Mouse (Mus musculus): ENCODE results near the gene Gnai3. TPM values are rescaled to one million over a fixed set of nuclear protein-coding genes. Genes with fewer than 3 reads are reported as not detected.

Gene Gnai3
- total and polyA plus RNA-seq, 2 experiments: 19.0 to 89.5 TPM

DNA sequence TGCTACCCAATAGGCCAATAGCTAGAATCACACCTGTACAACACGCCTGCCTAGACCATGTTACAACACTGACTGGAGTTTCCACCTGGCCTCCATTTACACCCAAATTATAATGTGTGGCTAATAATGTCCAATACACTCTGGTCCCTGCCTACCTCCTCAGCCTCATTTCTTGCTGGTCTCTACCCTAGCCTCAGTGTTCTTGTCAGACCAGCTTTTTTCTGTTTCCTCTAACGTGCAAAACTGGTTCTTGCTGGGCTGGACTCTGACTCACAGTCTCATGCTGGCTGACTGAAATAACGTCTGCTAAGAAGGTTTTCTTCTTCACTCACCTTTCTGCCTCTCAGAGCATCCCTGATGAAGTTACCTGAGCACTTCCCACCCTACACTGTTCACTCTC is 19.6 kb downstream of the Gnai3 start:
- H3K4me3 ChIP-seq (ENCODE audit: insufficient read depth, low read depth, low read length): no peak overlapping the region
- no peak overlapping the region for H3K9ac ChIP-seq (ENCODE audit: low read depth, low read length)
- peaks cover 27% of the 10 kb centered on the region for H3K79me2 ChIP-seq (ENCODE audit: control insufficient read depth, insufficient read depth, low read length)
- H3K27me3 ChIP-seq (ENCODE audit: control insufficient read depth, insufficient read depth, low read length): no peaks in the 10 kb centered on the region
- WGBS: 94% methylated on average over 3 of the region's 3 CpGs
- no peak for TF ChIP-seq POLR2A (IDR thresholded peaks at IDR 0.05; ENCODE audit: extremely low read depth, insufficient read depth, low read length)
- TF ChIP-seq CTCF (IDR thresholded peaks at IDR 0.05; ENCODE audit: low read depth, low read length): no peak
- H3K4me1 ChIP-seq (ENCODE audit: control insufficient read depth, insufficient read depth, low read length): peaks cover 17% of the 10 kb centered on the region; the same call in 1 of the 2 replicates
- H3K36me3 ChIP-seq (ENCODE audit: control insufficient read depth, insufficient read depth, low read length): peaks cover 7% of the 10 kb centered on the region
- no peak for DNase-seq (ENCODE audit: extremely low read depth, low read depth, low spot score)
- no peak overlapping the region for H3K27ac ChIP-seq (replicated peaks; ENCODE audit: insufficient read depth, low read depth, low read length)

DNA sequence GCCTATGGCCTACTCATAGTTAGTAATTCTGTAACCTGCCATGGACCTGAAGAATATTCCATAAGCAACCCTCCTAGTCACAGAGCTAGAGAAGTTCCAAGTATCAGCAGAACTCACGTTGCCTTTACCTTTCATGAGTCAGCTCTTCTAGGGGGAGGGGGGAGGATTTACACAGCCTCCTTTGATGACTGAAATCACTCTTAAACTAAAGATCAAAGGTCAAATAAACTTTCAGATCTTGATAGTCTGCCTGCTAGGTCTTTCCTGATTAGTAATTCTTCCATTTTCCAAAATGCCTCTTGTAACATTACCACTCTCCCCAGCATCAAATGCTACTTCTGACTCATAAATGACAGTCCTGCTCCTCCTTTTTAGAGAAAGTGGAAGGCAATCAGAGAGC is 21.8 kb downstream of the Gnai3 start:
- Histone ChIP-seq H3K4me1 (ENCODE audit: control insufficient read depth, insufficient read depth, low read length) (peaks cover 13% of the 10 kb centered on the region; the same call in 1 of the 2 replicates), H3K4me3 (ENCODE audit: insufficient read depth, low read depth, low read length) (no peak overlapping the region), H3K27me3 (ENCODE audit: control insufficient read depth, insufficient read depth, low read length) (no peaks in the 10 kb centered on the region), H3K9ac (ENCODE audit: low read depth, low read length) (no peak overlapping the region), H3K36me3 (ENCODE audit: control insufficient read depth, insufficient read depth, low read length) (peaks cover 16% of the 10 kb centered on the region), H3K27ac (replicated peaks; ENCODE audit: insufficient read depth, low read depth, low read length) (no peak overlapping the region), H3K79me2 (ENCODE audit: control insufficient read depth, insufficient read depth, low read length) (peaks cover 20% of the 10 kb centered on the region)
- peak; percentile 80 for DNase-seq (ENCODE audit: extremely low read depth, low read depth, low spot score)
- 13% methylated on average over 1 of the region's 1 CpGs for WGBS
- no peak for TF ChIP-seq POLR2A (IDR thresholded peaks at IDR 0.05; ENCODE audit: extremely low read depth, insufficient read depth, low read length)
- no peak for TF ChIP-seq CTCF (IDR thresholded peaks at IDR 0.05; ENCODE audit: low read depth, low read length)

DNA sequence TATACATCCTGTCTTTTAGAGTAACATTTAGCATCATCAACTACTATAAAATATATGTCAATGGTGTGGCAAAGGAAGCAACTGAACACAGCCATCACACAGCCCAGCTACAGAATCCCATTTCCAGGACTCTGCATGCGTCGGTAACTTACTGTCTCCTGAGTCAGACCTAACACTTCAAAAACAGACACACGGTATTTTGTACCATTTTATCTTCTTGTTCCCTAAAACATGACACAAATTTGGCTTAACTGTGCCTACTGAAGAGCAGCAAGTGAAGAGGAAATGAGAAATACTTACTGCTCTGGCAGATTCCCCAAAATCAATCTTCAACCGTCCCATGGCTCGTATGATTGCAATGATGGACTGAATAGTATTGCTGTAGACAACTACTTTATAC is 22.7 kb downstream of the Gnai3 start:
- H3K27me3 ChIP-seq (ENCODE audit: control insufficient read depth, insufficient read depth, low read length): no peaks in the 10 kb centered on the region
- DNase-seq (ENCODE audit: extremely low read depth, low read depth, low spot score): no peak
- WGBS: 70% methylated on average over 5 of the region's 5 CpGs
- H3K4me1 ChIP-seq (ENCODE audit: control insufficient read depth, insufficient read depth, low read length): peaks cover 13% of the 10 kb centered on the region; the same call in 1 of the 2 replicates
- no peak overlapping the region for H3K27ac ChIP-seq (replicated peaks; ENCODE audit: insufficient read depth, low read depth, low read length)
- no peak overlapping the region for H3K9ac ChIP-seq (ENCODE audit: low read depth, low read length)
- H3K79me2 ChIP-seq (ENCODE audit: control insufficient read depth, insufficient read depth, low read length): peaks cover 11% of the 10 kb centered on the region
- H3K36me3 ChIP-seq (ENCODE audit: control insufficient read depth, insufficient read depth, low read length): peaks cover 17% of the 10 kb centered on the region
- no peak for TF ChIP-seq CTCF (IDR thresholded peaks at IDR 0.05; ENCODE audit: low read depth, low read length)
- TF ChIP-seq POLR2A (IDR thresholded peaks at IDR 0.05; ENCODE audit: extremely low read depth, insufficient read depth, low read length): no peak
- no peak overlapping the region for H3K4me3 ChIP-seq (ENCODE audit: insufficient read depth, low read depth, low read length)

DNA sequence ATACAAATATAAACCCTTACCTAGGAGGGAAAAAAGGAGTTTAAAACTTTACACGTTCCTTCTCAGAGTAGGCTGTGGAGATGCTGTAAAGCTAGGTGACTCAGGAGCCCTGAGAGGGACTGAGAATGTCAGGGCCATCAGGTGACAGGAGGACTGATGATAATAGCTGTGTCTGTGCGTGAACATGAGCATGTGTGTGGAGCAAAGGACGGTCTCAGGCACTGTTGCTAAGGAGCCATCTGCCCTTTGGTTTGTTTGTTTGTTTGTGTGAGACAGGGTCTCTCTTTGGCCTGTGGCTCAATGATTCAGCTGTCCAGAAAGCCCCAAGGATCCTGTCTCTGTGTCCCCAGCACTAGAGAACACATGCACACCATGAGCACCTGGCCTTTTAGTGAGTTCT is 24.8 kb downstream of the Gnai3 start:
- WGBS: 50% methylated on average over 3 of the region's 3 CpGs
- H3K4me3 ChIP-seq (ENCODE audit: insufficient read depth, low read depth, low read length): no peak overlapping the region
- peaks cover 13% of the 10 kb centered on the region; the same call in 1 of the 2 replicates for H3K4me1 ChIP-seq (ENCODE audit: control insufficient read depth, insufficient read depth, low read length)
- no peak overlapping the region for H3K27ac ChIP-seq (replicated peaks; ENCODE audit: insufficient read depth, low read depth, low read length)
- TF ChIP-seq POLR2A (IDR thresholded peaks at IDR 0.05; ENCODE audit: extremely low read depth, insufficient read depth, low read length) (no peak), CTCF (IDR thresholded peaks at IDR 0.05; ENCODE audit: low read depth, low read length) (no peak)
- H3K27me3 ChIP-seq (ENCODE audit: control insufficient read depth, insufficient read depth, low read length): no peaks in the 10 kb centered on the region
- H3K79me2 ChIP-seq (ENCODE audit: control insufficient read depth, insufficient read depth, low read length): peaks cover 6% of the 10 kb centered on the region; the same call in 1 of the 2 replicates
- no peak overlapping the region for H3K9ac ChIP-seq (ENCODE audit: low read depth, low read length)
- peak; percentile 61 for DNase-seq (ENCODE audit: extremely low read depth, low read depth, low spot score)
- peaks cover 22% of the 10 kb centered on the region for H3K36me3 ChIP-seq (ENCODE audit: control insufficient read depth, insufficient read depth, low read length)

DNA sequence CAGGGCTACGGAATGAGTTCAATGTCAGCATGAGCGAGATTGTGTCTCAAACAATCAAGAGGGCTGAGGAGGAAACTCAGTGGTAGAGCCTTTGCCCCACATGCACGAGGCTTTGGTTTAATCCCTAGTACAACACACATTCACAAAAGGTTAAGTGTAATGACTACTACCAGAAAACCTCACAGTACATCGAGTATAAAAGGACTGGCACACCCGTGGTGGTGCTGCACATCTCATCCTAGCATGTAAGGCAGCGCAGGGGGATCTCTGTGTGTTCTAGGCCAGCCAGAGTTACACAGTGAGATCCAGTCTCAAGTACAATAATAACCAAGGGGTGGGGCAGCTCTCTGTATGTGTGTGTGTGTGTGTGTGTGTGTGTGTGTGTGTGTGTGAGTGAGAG is 28.5 kb downstream of the Gnai3 start:
- 90% methylated on average over 6 of the region's 6 CpGs for WGBS
- no peak overlapping the region for H3K9ac ChIP-seq (ENCODE audit: low read depth, low read length)
- H3K4me1 ChIP-seq (ENCODE audit: control insufficient read depth, insufficient read depth, low read length): peaks cover 20% of the 10 kb centered on the region
- H3K4me3 ChIP-seq (ENCODE audit: insufficient read depth, low read depth, low read length): no peak overlapping the region
- H3K27ac ChIP-seq (replicated peaks; ENCODE audit: insufficient read depth, low read depth, low read length): no peak overlapping the region
- H3K79me2 ChIP-seq (ENCODE audit: control insufficient read depth, insufficient read depth, low read length): peaks cover 6% of the 10 kb centered on the region; the same call in 1 of the 2 replicates
- no peaks in the 10 kb centered on the region for H3K27me3 ChIP-seq (ENCODE audit: control insufficient read depth, insufficient read depth, low read length)
- TF ChIP-seq POLR2A (IDR thresholded peaks at IDR 0.05; ENCODE audit: extremely low read depth, insufficient read depth, low read length): no peak
- TF ChIP-seq CTCF (IDR thresholded peaks at IDR 0.05; ENCODE audit: low read depth, low read length): no peak
- peaks cover 19% of the 10 kb centered on the region; the same call in 1 of the 2 replicates for H3K36me3 ChIP-seq (ENCODE audit: control insufficient read depth, insufficient read depth, low read length)
- DNase-seq (ENCODE audit: extremely low read depth, low read depth, low spot score): no peak

- H3K9ac ChIP-seq (ENCODE audit: low read depth, low read length): no peak overlapping the region
- TF ChIP-seq POLR2A (IDR thresholded peaks at IDR 0.05; ENCODE audit: extremely low read depth, insufficient read depth, low read length) (no peak), CTCF (IDR thresholded peaks at IDR 0.05; ENCODE audit: low read depth, low read length) (no peak)
Measured at GRCm38 (mm10) chr3:108113591-108114289, 32.2 kb downstream of the Gnai3 start.

More at GRCm38 (mm10) chr3:108113591-108114289, 32.2 kb downstream of the Gnai3 start:
- H3K79me2 ChIP-seq (ENCODE audit: control insufficient read depth, insufficient read depth, low read length): no peaks in the 10 kb centered on the region
- WGBS: 10% methylated on average over 7 of the region's 7 CpGs
- H3K4me1 ChIP-seq (ENCODE audit: control insufficient read depth, insufficient read depth, low read length): peaks cover 22% of the 10 kb centered on the region
- H3K27me3 ChIP-seq (ENCODE audit: control insufficient read depth, insufficient read depth, low read length): no peaks in the 10 kb centered on the region
- peaks cover 21% of the 10 kb centered on the region for H3K36me3 ChIP-seq (ENCODE audit: control insufficient read depth, insufficient read depth, low read length)
- H3K27ac ChIP-seq (replicated peaks; ENCODE audit: insufficient read depth, low read depth, low read length): no peak overlapping the region
- no peak overlapping the region for H3K4me3 ChIP-seq (ENCODE audit: insufficient read depth, low read depth, low read length)
- peak; percentile 99 for DNase-seq (ENCODE audit: extremely low read depth, low read depth, low spot score)
